Mouse (Mus musculus) T-helper 1 cell (primary cell): Measurements from ENCODE around the gene Map3k15.

ENCODE experiments used
- in situ Hi-C: fragments of 300-600 bp; cut with MboI, MseI; formaldehyde crosslinking; loops from one replicate; pipeline ENCODE4 v1.15.1; 2025; ENCODE audit warnings: high pct_unique_total_duplicates

Gene Map3k15

GRCm38 (mm10) chrX:160134136-160134843 is 146.1 kb downstream of the Map3k15 start:
- in situ Hi-C loops: no loop called here

DNA sequence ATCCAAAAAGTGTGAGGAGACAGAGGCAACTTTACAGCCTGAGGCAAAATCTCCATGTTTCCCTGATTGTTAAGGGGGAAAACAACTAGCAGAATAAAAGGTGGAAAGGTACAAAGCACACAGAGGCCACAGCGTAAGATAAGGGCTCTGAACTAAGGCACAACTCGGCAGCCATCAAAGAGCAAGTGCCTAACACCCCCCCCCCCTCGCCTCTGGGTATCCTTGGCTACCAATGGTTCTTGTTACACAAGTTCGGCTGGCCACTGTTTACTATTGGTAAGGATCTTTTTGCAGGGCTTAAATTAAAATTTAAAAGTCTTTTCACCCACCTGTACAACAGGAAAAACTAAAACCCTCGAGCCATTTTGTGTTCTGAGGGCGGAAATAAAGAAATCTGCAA is 147.5 kb downstream of the Map3k15 start:
- in situ Hi-C loops: no loop called here

DNA sequence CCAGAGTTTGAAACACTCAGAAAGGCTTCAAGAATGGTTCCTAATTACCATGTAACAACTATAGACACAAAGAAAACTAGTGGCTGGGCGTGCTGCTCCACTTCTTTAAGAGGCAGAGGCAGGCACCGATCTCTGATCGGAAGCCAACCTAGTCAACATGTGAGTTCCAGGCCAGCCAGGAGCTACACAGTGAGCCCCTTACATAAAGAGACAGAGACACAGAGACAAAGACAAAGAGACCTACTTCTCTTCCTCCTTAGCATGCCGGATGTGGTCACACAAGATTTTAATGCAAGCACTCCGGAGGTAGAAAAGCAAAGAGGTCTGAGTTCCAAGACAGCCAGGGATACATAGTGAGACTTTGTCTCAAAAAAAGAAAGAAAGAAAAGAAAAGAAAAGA is 147.9 kb downstream of the Map3k15 start:
- in situ Hi-C loops: no loop called here

- in situ Hi-C loops: no loop called here
These were observed 149.1 kb downstream of the Map3k15 start for GRCm38 (mm10) chrX:160137177-160137860.

DNA sequence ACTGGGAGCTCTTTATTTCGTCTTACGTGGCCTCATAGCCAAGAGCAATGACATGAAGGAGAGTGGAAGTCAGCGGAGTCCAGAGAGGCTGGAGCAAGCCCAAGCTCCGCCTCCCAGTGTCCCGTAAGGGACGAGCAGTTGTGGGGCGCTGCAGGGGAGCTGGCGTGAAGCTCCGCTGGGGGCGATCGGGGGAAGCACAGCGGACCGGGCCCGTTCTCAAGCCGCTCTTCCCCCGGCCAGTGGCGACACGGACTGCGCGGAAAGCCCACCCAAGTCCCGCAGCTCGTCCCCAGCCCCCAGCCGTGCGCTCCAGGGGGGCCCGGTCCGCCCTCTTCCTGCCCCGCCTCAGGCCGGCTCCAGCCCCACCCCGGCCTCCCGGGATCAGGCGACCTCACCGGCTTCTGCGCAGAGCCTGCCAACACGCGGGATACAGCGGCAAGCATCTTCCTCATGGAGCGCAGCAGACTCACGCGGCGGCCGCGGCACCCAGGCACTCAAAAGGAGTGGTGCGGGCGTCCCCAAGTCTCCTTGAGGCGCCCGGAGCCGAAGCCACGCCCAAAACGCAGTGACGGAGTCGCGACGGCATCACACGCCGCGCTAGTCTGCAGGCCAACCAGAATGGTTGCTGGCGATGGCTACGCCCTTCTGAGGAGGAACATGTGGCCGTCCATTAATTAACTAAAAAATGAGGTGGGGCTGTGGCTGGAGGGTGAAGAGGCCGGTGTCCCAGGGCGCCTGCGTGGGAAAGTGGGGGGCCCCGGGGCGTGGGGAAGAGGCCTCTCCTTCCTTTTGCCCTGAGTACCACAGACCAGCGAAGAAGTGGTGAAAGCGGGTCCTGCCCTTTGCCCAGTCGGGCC is 149.9 kb downstream of the Map3k15 start, which contains the start of gene Pdha1:
Gene Pdha1 (minus strand): TSS at position 553 of the 857 bp plus-strand sequence.
- in situ Hi-C loops: no loop called here

GRCm38 (mm10) chrX:160146806-160147205 is 158.6 kb downstream of the Map3k15 start:
- in situ Hi-C loops: no loop called here

DNA sequence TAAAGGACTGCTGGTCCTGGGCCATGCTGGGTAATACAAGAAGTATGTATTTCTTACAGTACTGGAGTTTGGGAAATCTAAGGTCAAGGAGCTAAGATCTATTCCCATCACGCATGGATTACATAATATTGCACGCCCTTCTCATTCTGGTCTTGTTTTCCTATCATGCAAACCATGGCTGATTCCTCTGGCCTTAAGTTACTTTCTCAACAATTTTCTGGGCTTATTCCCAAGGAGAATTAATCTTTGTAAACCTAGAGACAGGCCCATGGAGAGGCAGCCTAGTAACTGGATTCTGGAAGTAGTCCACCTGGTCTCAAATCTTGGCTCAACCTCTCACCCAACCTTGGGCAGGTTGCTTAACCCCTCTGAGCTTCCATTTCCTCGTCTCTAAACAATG is 159.2 kb downstream of the Map3k15 start:
- in situ Hi-C loops: no loop called here

DNA sequence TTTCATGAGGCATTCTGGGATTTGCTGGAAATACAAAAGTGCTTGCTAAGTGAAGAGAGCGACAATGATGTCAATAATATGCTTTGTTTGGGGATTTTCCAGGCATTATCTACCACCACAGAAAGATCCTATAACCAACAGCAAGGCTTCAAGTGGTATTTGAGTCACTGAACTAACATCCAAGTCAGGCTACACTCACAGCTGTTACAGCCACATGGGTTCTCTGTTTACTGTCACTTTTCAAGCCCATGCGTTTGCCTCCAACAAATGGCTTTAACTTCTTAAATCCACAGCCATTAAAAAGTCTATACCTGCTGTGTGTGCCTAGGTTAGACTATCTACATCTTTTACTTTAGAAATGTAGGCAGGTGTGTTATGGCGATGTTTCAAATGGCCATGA is 160.6 kb downstream of the Map3k15 start:
- in situ Hi-C loops: no loop called here

- in situ Hi-C loops: no loop called here
These were observed 165.0 kb downstream of the Map3k15 start for GRCm38 (mm10) chrX:160153147-160153815.

GRCm38 (mm10) chrX:160164259-160164658 is 176.0 kb downstream of the Map3k15 start:
- in situ Hi-C loops: no loop called here

DNA sequence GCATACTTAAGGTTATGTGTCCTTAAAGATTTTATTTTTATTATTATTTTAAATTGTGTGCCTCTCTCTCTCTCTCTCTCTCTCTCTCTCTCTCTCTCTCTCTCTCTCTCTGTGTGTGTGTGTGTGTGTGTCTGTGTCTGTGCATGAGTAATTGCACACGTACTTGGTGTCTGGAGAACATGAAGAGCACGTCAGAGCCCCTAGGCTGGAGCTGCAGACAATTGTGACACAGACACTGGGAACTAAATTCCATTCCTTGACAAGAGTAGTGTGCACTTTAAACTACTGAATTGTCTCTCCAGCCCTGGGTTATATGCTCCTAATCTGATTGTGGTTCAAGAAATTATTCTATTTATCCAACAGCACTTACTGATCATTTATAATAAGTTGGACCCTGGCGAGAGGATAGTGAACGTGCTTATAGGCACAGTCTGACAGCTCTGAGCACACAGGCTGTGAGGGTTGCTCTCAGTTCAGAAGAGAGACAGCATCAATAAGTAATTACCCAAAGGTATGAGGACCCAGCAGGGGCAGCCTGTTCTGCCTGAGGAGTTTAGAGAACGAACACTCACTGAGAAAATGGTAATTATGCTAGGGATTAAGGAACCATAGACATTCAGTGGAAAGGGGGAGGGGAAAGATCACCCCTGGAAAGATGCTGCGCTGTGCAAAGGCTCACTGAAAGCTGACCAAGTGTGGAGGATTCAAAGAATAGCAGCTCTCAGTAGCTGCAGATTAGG is 178.2 kb downstream of the Map3k15 start:
- in situ Hi-C loops: no loop called here

- in situ Hi-C loops: loop anchor here (10.0 kb wide), 1 partner anchor 445 kb away; no protein-coding TSS in a partner anchor
These were observed 181.9 kb downstream of the Map3k15 start for GRCm38 (mm10) chrX:160170150-160170549.
